Mouse (Mus musculus): Measurements from ENCODE around the gene Wipi2. TPM values are rescaled to one million over a fixed set of nuclear protein-coding genes. Genes with fewer than 3 reads are reported as not detected.

Wipi2 gene
- 22.5 and 38.9 TPM in 2 replicates for polyA plus RNA-seq (2012; rRNA removed)

DNA sequence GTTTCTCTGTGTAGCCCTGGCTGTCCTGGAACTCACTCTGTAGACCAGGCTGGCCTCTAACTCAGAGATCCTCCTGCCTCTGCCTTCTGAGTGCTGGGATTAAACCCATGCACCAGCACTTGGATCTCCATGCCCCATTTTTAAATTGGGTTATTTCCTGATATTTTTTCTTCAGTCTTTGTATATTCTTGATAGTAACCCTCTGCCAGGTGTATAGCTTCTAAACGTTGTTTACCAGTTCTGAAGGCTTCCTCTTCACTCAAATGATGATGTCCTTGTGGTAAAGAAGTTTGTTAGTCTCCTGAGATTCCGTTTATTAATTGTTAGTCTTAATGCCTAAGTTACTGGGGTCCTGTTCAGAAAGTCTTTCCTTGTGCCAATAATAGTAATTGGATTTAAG is at the start of gene Wipi2:
TSS of gene Wipi2 (plus strand) at position 301 of the 400 bp plus-strand sequence.
- Histone ChIP-seq H3K4me3 (ENCODE audit: low read depth, low read length) (no peak within 1 kb of the TSS), H3K36me3 (ENCODE audit: control insufficient read depth, insufficient read depth, low read length) (no peaks in the 10 kb centered on the region), H3K27me3 (ENCODE audit: control insufficient read depth, insufficient read depth, low read length) (no peaks in the 10 kb centered on the region), H3K4me1 (ENCODE audit: control insufficient read depth, insufficient read depth, insufficient read length, low read length) (peaks cover 5% of the 10 kb centered on the region; the same call in 1 of the 2 replicates), H3K27ac (ENCODE audit: insufficient read depth, low read depth, low read length) (no peak within 1 kb of the TSS)
- 86% methylated on average over 2 of the region's 2 CpGs for WGBS
- TF ChIP-seq POLR2A (IDR thresholded peaks at IDR 0.05; ENCODE audit: low read depth, low read length) (no peak), CTCF (IDR thresholded peaks at IDR 0.05; ENCODE audit: extremely low read depth, insufficient read length, insufficient replicate concordance, low read depth, low read length) (no peak)

DNA sequence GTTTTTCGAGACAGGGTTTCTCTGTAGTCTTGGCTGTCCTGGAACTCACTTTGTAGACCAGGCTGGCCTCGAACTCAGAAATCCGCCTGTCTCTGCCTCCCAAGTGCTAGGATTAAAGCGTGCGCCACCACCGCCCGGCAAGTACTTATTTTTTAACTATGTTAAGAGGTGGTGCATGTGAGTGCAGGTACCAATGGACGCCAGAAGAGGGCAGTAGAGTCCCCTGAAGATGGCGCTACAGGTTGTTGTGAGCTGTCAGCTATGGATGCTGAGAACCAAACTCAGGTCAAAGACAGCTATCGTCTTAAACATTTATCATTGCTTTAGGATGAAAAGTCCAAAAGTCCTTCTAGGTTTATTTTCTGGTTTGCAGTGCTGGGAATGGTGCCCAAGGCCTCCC is 49.3 kb upstream of the Wipi2 start:
- Histone ChIP-seq H3K4me1 (ENCODE audit: control insufficient read depth, insufficient read depth, insufficient read length, low read length) (no peaks in the 10 kb centered on the region), H3K27me3 (ENCODE audit: control insufficient read depth, insufficient read depth, low read length) (no peaks in the 10 kb centered on the region), H3K4me3 (ENCODE audit: low read depth, low read length) (no peak overlapping the region), H3K36me3 (ENCODE audit: control insufficient read depth, insufficient read depth, low read length) (no peaks in the 10 kb centered on the region), H3K27ac (ENCODE audit: insufficient read depth, low read depth, low read length) (no peak overlapping the region)
- 87% methylated on average over 10 of the region's 10 CpGs for WGBS
- TF ChIP-seq POLR2A (IDR thresholded peaks at IDR 0.05; ENCODE audit: low read depth, low read length) (no peak), CTCF (IDR thresholded peaks at IDR 0.05; ENCODE audit: extremely low read depth, insufficient read length, insufficient replicate concordance, low read depth, low read length) (peak; percentile 15; the same call in 1 of the 2 replicates)

DNA sequence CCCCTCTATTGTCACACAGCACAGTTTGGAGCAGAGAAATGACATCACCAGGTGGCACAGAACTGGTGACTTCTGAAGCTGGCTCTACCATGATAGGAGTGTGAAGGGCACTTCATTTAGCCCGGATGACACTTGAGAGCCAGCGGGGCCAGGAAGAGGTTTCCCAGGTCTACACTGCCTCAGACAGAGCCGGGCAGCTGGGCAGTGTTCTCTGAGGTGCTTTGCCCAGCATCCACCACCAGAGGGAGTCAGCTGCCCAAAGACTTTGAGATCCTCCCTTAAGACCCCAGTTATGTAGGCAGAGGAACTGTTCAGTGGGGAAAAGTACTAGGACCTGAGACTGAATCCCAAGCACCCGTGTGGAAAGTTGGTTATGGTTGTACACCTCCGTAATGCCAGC is 46.0 kb upstream of the Wipi2 start:
- Histone ChIP-seq H3K27ac (ENCODE audit: insufficient read depth, low read depth, low read length) (no peak overlapping the region), H3K27me3 (ENCODE audit: control insufficient read depth, insufficient read depth, low read length) (no peaks in the 10 kb centered on the region), H3K4me3 (ENCODE audit: low read depth, low read length) (no peak overlapping the region), H3K36me3 (ENCODE audit: control insufficient read depth, insufficient read depth, low read length) (no peaks in the 10 kb centered on the region), H3K4me1 (ENCODE audit: control insufficient read depth, insufficient read depth, insufficient read length, low read length) (no peaks in the 10 kb centered on the region)
- 15% methylated on average over 5 of the region's 5 CpGs for WGBS
- TF ChIP-seq POLR2A (IDR thresholded peaks at IDR 0.05; ENCODE audit: low read depth, low read length): no peak
- TF ChIP-seq CTCF (IDR thresholded peaks at IDR 0.05; ENCODE audit: extremely low read depth, insufficient read length, insufficient replicate concordance, low read depth, low read length): peak; percentile 80; the same call in 1 of the 2 replicates

DNA sequence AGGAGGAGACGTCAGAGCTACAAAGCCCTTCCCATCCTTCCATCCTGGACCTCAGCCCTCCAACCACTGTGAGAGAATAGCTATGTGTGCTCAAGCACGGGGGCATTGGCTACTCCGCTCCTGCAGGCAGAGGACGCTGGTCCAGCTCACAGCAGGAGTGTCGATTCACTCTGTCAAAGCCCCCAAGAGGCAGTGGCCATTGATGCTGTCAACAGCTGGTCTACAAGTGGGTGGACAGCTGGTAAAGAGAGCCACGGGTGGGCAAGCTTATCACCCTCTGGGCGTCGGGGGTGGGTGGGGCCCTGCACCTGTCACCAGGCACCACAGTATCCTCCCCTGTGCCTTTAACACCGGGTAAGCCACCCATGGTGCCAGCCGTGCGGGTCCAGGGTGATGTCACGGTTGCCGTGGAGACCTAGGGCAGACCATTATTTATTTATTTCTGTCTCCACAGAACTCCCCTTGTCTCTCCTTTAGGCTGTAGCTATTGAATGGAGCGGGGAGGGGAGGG is 43.8 kb upstream of the Wipi2 start:
- Histone ChIP-seq H3K27ac (ENCODE audit: insufficient read depth, low read depth, low read length) (no peak overlapping the region), H3K4me1 (ENCODE audit: control insufficient read depth, insufficient read depth, insufficient read length, low read length) (no peaks in the 10 kb centered on the region), H3K27me3 (ENCODE audit: control insufficient read depth, insufficient read depth, low read length) (no peaks in the 10 kb centered on the region), H3K4me3 (ENCODE audit: low read depth, low read length) (no peak overlapping the region), H3K36me3 (ENCODE audit: control insufficient read depth, insufficient read depth, low read length) (no peaks in the 10 kb centered on the region)
- 52% methylated on average over 14 of the region's 14 CpGs for WGBS
- TF ChIP-seq CTCF (IDR thresholded peaks at IDR 0.05; ENCODE audit: extremely low read depth, insufficient read length, insufficient replicate concordance, low read depth, low read length): no peak
- no peak for TF ChIP-seq POLR2A (IDR thresholded peaks at IDR 0.05; ENCODE audit: low read depth, low read length)

DNA sequence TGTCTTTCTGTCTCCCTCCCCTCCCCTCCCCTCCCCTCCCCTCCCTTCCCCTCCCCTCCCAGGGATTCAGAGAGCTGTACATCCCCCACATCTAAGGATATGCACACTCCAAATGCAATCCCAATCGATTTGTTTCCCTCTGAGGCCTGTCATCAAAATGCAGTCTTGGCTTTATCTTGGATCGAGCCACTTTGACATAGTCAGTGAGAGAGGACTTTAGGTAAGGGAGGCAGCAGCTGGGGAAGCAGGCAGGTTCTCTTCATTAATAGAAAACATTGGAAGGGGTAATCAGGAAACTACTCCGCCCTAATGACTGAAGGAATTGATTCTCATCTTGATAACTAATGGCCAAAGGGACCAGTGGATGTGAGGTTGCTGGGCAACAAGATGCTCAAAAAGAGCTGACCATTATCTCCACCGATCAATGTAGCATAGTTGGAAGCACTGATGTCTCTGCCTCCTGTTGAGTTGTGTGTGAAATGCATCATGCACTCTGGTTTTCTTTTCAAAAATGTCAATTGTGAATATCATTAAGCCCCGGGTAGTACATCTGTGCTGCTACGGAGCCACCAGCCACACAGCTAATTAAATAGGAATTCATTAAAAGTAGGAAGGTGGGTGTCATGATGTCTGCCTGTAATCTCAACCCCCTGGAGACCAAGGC is 36.4 kb upstream of the Wipi2 start:
- H3K36me3 ChIP-seq (ENCODE audit: control insufficient read depth, insufficient read depth, low read length): no peaks in the 10 kb centered on the region
- 71% methylated on average over 6 of the region's 6 CpGs for WGBS
- H3K27ac ChIP-seq (ENCODE audit: insufficient read depth, low read depth, low read length): no peak overlapping the region
- H3K4me3 ChIP-seq (ENCODE audit: low read depth, low read length): no peak overlapping the region
- no peaks in the 10 kb centered on the region for H3K27me3 ChIP-seq (ENCODE audit: control insufficient read depth, insufficient read depth, low read length)
- H3K4me1 ChIP-seq (ENCODE audit: control insufficient read depth, insufficient read depth, insufficient read length, low read length): no peaks in the 10 kb centered on the region
- TF ChIP-seq POLR2A (IDR thresholded peaks at IDR 0.05; ENCODE audit: low read depth, low read length) (no peak), CTCF (IDR thresholded peaks at IDR 0.05; ENCODE audit: extremely low read depth, insufficient read length, insufficient replicate concordance, low read depth, low read length) (no peak)

DNA sequence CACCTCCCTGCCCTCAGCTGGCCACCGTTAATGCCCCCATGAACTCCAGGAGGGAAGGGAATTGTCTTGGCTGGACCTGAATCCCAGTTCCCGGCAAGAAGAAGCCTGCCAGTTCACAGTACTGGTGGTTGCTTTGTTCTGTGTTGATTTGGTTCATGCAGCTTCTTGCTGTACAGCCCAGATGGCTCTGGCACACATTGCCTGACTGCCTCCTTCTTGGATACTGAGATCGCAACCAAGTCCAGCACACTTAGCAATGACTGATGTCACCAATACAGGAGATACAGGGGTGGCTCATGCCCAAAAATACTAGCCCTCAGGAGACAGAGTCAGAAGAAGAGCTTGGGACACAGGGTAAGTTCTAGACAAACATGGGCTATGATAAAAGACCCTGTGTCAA is 31.8 kb upstream of the Wipi2 start:
- H3K4me3 ChIP-seq (ENCODE audit: low read depth, low read length): no peak overlapping the region
- no peak for TF ChIP-seq POLR2A (IDR thresholded peaks at IDR 0.05; ENCODE audit: low read depth, low read length)
- TF ChIP-seq CTCF (IDR thresholded peaks at IDR 0.05; ENCODE audit: extremely low read depth, insufficient read length, insufficient replicate concordance, low read depth, low read length): no peak
- 68% methylated on average over 3 of the region's 3 CpGs for WGBS
- H3K27me3 ChIP-seq (ENCODE audit: control insufficient read depth, insufficient read depth, low read length): no peaks in the 10 kb centered on the region
- no peaks in the 10 kb centered on the region for H3K4me1 ChIP-seq (ENCODE audit: control insufficient read depth, insufficient read depth, insufficient read length, low read length)
- no peak overlapping the region for H3K27ac ChIP-seq (ENCODE audit: insufficient read depth, low read depth, low read length)
- H3K36me3 ChIP-seq (ENCODE audit: control insufficient read depth, insufficient read depth, low read length): no peaks in the 10 kb centered on the region

DNA sequence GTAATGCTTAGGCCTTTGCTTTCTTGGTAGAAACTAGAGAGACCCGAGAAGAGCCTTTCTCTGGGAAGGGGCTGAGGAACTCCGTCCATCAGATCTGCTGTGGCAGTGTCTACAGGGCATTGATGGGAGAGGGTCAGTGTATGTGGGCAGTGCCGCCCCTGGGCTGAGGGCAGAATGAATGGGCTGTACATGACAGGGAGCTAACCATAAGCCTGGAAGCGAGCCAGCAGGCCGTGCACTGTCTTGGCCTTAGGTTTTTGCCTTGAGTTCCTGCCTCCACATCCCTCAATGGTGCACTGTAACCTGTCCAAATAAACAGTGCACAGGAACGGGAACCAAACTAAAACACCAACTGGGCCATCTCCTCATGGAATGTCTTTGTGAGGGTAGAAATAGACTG is 30.8 kb upstream of the Wipi2 start:
- H3K4me1 ChIP-seq (ENCODE audit: control insufficient read depth, insufficient read depth, insufficient read length, low read length): no peaks in the 10 kb centered on the region
- WGBS: 79% methylated on average over 6 of the region's 6 CpGs
- TF ChIP-seq CTCF (IDR thresholded peaks at IDR 0.05; ENCODE audit: extremely low read depth, insufficient read length, insufficient replicate concordance, low read depth, low read length) (no peak), POLR2A (IDR thresholded peaks at IDR 0.05; ENCODE audit: low read depth, low read length) (no peak)
- H3K27ac ChIP-seq (ENCODE audit: insufficient read depth, low read depth, low read length): no peak overlapping the region
- H3K36me3 ChIP-seq (ENCODE audit: control insufficient read depth, insufficient read depth, low read length): no peaks in the 10 kb centered on the region
- H3K4me3 ChIP-seq (ENCODE audit: low read depth, low read length): no peak overlapping the region
- H3K27me3 ChIP-seq (ENCODE audit: control insufficient read depth, insufficient read depth, low read length): no peaks in the 10 kb centered on the region

Measured in small intestine, adult 2 months (tissue).